Mouse (Mus musculus): Measurements from ENCODE around the gene Nfe2l1. TPM values are rescaled to one million over a fixed set of nuclear protein-coding genes. Genes with fewer than 3 reads are reported as not detected.
"Not testable (repeated sequence)": the region's sequence is repeated elsewhere in the genome, so short reads cannot be mapped to it uniquely, and the experiment has no call there.

The Nfe2l1 gene
- polyA plus RNA-seq, 1 experiment from 2014 or later = 65.7 TPM

DNA sequence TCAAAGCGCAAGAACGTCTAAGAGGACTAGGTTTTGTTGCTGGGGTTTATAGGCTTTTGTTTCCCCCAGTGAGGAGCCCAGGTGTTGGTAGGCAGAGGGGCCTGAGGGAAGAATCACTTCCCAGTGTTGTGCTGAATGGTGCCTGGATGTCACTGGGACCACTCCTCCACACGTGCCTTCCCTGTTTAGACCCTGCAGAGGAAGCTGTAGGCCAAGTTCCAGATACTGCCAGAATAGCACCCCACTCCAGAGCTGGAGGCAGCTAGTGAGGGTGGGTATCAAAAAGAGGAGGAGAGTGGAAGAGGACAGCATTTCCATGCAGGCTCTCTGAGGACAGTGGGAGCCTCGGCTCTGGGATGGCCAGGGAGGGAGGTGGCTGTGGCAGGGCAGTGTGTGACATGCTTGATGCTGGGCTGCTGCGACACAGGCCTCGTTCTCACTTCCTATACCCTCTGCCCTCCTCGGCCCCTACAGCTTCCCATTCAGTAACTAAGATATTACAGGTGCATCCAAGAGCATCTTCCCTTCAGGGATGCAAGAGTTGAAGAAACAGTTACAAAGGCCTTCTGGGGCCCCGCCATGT is 11.5 kb downstream of the Nfe2l1 start:
- Histone ChIP-seq H3K36me3 (ENCODE audit: control insufficient read depth, insufficient read depth, low read length) (peaks cover 41% of the 10 kb centered on the region), H3K27me3 (ENCODE audit: control insufficient read depth, insufficient read depth, low read length) (no peaks in the 10 kb centered on the region), H3K4me2 (ENCODE audit: low read depth, low read length) (no peak overlapping the region), H3K4me1 (ENCODE audit: control insufficient read depth, insufficient read depth, low read length) (peaks cover 10% of the 10 kb centered on the region), H3K9me3 (replicated peaks; ENCODE audit: control insufficient read depth, low read length) (no peaks in the 10 kb centered on the region), H3K9ac (ENCODE audit: low read length) (no peak overlapping the region), H3K27ac (ENCODE audit: low read length) (no peak overlapping the region), H3K4me3 (replicated peaks; ENCODE audit: low read length) (no peak overlapping the region)
- ATAC-seq (ENCODE audit: insufficient read depth, low FRiP score) = no peak
- WGBS = 78% methylated on average over 8 of the region's 8 CpGs

DNA sequence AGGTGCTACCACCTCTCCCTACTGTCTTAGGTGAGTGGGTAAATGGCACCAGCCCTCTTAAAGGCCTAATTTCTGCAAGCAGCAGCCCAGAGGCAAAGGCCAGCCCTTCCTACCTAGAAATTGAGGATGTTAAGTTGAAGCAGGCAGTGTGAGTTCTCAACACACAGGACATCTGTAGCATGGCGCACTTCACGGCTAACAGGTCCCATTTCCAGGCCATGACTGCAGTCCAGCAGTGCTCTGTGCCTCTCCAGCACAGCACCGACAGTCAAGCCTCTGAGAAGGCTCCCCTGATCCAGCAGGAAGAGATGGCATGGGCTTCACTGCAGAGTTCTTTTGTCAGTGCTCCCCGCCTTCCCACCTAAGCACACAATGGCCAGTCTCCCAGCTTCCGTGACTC is 12.8 kb downstream of the Nfe2l1 start:
- H3K4me1 ChIP-seq (ENCODE audit: control insufficient read depth, insufficient read depth, low read length) = no peaks in the 10 kb centered on the region
- 82% methylated on average over 5 of the region's 5 CpGs for WGBS
- peaks cover 41% of the 10 kb centered on the region for H3K36me3 ChIP-seq (ENCODE audit: control insufficient read depth, insufficient read depth, low read length)
- no peaks in the 10 kb centered on the region for H3K27me3 ChIP-seq (ENCODE audit: control insufficient read depth, insufficient read depth, low read length)
- H3K9ac ChIP-seq (ENCODE audit: low read length) = no peak overlapping the region
- H3K27ac ChIP-seq (ENCODE audit: low read length) = no peak overlapping the region
- no peak overlapping the region for H3K4me2 ChIP-seq (ENCODE audit: low read depth, low read length)
- H3K9me3 ChIP-seq (replicated peaks; ENCODE audit: control insufficient read depth, low read length) = no peaks in the 10 kb centered on the region
- H3K4me3 ChIP-seq (replicated peaks; ENCODE audit: low read length) = no peak overlapping the region
- no peak for ATAC-seq (ENCODE audit: insufficient read depth, low FRiP score)

DNA sequence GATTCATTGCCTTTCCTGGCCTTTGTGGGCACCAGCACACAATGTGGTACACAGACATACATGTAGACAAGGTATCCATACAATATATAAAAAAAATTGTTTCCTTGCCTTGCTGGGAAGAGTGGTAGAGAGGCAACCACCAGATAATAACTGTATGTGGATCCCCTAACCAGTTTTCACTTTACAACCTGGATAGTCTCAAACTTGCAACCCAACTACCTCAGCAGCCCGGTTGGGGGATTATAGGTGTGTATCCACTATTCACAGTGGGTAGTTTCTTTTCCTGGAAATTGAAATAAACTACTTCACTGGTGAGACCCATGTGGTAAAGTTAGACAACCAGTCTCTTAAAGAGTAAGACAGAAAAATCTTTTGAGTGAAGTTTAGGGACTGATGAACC is 13.3 kb downstream of the Nfe2l1 start:
- Histone ChIP-seq H3K27ac (ENCODE audit: low read length) (no peak overlapping the region), H3K9ac (ENCODE audit: low read length) (no peak overlapping the region), H3K27me3 (ENCODE audit: control insufficient read depth, insufficient read depth, low read length) (no peaks in the 10 kb centered on the region), H3K36me3 (ENCODE audit: control insufficient read depth, insufficient read depth, low read length) (peaks cover 40% of the 10 kb centered on the region), H3K4me2 (ENCODE audit: low read depth, low read length) (no peak overlapping the region), H3K4me3 (replicated peaks; ENCODE audit: low read length) (no peak overlapping the region), H3K4me1 (ENCODE audit: control insufficient read depth, insufficient read depth, low read length) (no peaks in the 10 kb centered on the region), H3K9me3 (replicated peaks; ENCODE audit: control insufficient read depth, low read length) (no peaks in the 10 kb centered on the region)
- WGBS = 89% methylated on average over 1 of the region's 1 CpGs
- ATAC-seq (ENCODE audit: insufficient read depth, low FRiP score) = no peak

DNA sequence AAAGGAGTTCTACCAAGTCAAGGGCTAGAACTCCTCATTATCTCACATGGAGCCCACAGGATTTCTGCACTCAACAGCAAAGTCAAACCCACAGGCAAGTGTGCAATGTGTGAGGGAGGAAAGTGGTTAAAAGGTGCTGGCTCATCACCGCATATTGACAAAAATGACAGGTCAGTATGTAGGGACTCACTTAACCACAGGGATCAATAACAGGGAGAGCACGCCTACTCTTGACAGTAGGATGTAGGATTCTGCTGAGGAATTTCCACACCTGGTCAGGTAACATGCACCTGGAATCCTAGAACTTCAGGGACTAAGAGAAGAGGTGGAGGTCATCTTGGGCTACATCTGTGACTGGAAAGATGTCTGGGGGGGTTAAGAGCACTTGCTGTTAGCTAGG is 13.9 kb downstream of the Nfe2l1 start:
- Histone ChIP-seq H3K36me3 (ENCODE audit: control insufficient read depth, insufficient read depth, low read length) (peaks cover 34% of the 10 kb centered on the region), H3K9me3 (replicated peaks; ENCODE audit: control insufficient read depth, low read length) (no peaks in the 10 kb centered on the region)
- WGBS = 96% methylated on average over 2 of the region's 2 CpGs

GRCm38 (mm10) chr11:96814443-96814842 is 15.3 kb downstream of the Nfe2l1 start:
- 80% methylated on average over 2 of the region's 2 CpGs for WGBS
- H3K36me3 ChIP-seq (ENCODE audit: control insufficient read depth, insufficient read depth, low read length) = peaks cover 26% of the 10 kb centered on the region

More for the DNA sequence above, 13.9 kb downstream of the Nfe2l1 start:
- H3K4me2 ChIP-seq (ENCODE audit: low read depth, low read length) = no peak overlapping the region
- no peak overlapping the region for H3K4me3 ChIP-seq (replicated peaks; ENCODE audit: low read length)
- no peak overlapping the region for H3K27ac ChIP-seq (ENCODE audit: low read length)
- no peaks in the 10 kb centered on the region for H3K4me1 ChIP-seq (ENCODE audit: control insufficient read depth, insufficient read depth, low read length)
- no peak overlapping the region for H3K9ac ChIP-seq (ENCODE audit: low read length)
- H3K27me3 ChIP-seq (ENCODE audit: control insufficient read depth, insufficient read depth, low read length) = no peaks in the 10 kb centered on the region
- ATAC-seq (ENCODE audit: insufficient read depth, low FRiP score) = no peak

DNA sequence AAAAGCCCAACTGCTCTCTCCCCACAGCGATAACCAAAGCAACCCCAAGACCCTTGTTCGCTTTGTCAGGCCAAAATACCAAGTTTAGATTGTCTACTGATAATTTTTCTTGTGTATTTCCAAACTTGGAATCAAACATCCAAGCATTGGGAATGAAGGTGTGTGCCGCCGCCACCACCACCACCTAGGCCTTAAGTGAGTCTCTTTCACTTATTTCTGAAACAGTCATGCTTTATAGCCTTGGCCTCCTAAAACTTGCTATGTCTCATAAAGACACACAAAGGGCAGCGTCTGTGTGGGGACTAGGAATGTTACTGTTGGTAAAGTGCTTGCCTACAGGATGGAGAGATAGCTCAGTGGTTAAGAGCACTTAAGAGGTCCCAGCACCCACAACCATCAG is 15.8 kb downstream of the Nfe2l1 start:
- Histone ChIP-seq H3K27me3 (ENCODE audit: control insufficient read depth, insufficient read depth, low read length) (no peaks in the 10 kb centered on the region), H3K4me3 (replicated peaks; ENCODE audit: low read length) (no peak overlapping the region), H3K4me2 (ENCODE audit: low read depth, low read length) (no peak overlapping the region), H3K4me1 (ENCODE audit: control insufficient read depth, insufficient read depth, low read length) (no peaks in the 10 kb centered on the region), H3K9ac (ENCODE audit: low read length) (no peak overlapping the region), H3K9me3 (replicated peaks; ENCODE audit: control insufficient read depth, low read length) (no peaks in the 10 kb centered on the region), H3K36me3 (ENCODE audit: control insufficient read depth, insufficient read depth, low read length) (peaks cover 26% of the 10 kb centered on the region), H3K27ac (ENCODE audit: low read length) (no peak overlapping the region)
- WGBS = 87% methylated on average over 5 of the region's 5 CpGs
- ATAC-seq (ENCODE audit: insufficient read depth, low FRiP score) = no peak

More at GRCm38 (mm10) chr11:96814443-96814842, 15.3 kb downstream of the Nfe2l1 start:
- no peaks in the 10 kb centered on the region for H3K4me1 ChIP-seq (ENCODE audit: control insufficient read depth, insufficient read depth, low read length)
- no peaks in the 10 kb centered on the region for H3K9me3 ChIP-seq (replicated peaks; ENCODE audit: control insufficient read depth, low read length)
- H3K9ac ChIP-seq (ENCODE audit: low read length) = no peak overlapping the region
- no peak for ATAC-seq (ENCODE audit: insufficient read depth, low FRiP score)
- no peak overlapping the region for H3K27ac ChIP-seq (ENCODE audit: low read length)
- no peak overlapping the region for H3K4me2 ChIP-seq (ENCODE audit: low read depth, low read length)
- no peak overlapping the region for H3K4me3 ChIP-seq (replicated peaks; ENCODE audit: low read length)
- H3K27me3 ChIP-seq (ENCODE audit: control insufficient read depth, insufficient read depth, low read length) = no peaks in the 10 kb centered on the region

- no peak for ATAC-seq (ENCODE audit: insufficient read depth, low FRiP score)
- H3K4me3 ChIP-seq (replicated peaks; ENCODE audit: low read length) = no peak overlapping the region
- no peak overlapping the region for H3K9ac ChIP-seq (ENCODE audit: low read length)
- H3K4me1 ChIP-seq (ENCODE audit: control insufficient read depth, insufficient read depth, low read length) = no peaks in the 10 kb centered on the region
- no peaks in the 10 kb centered on the region for H3K27me3 ChIP-seq (ENCODE audit: control insufficient read depth, insufficient read depth, low read length)
- WGBS = 88% methylated on average over 4 of the region's 4 CpGs
- no peaks in the 10 kb centered on the region for H3K9me3 ChIP-seq (replicated peaks; ENCODE audit: control insufficient read depth, low read length)
- peaks cover 31% of the 10 kb centered on the region for H3K36me3 ChIP-seq (ENCODE audit: control insufficient read depth, insufficient read depth, low read length)
- H3K4me2 ChIP-seq (ENCODE audit: low read depth, low read length) = no peak overlapping the region
- H3K27ac ChIP-seq (ENCODE audit: low read length) = no peak overlapping the region
Measured at GRCm38 (mm10) chr11:96813455-96813854, 16.3 kb downstream of the Nfe2l1 start.

- ATAC-seq (ENCODE audit: insufficient read depth, low FRiP score) = not testable (repeated sequence)
- WGBS = 81% methylated on average over 1 of the region's 1 CpGs
- peaks cover 28% of the 10 kb centered on the region for H3K36me3 ChIP-seq (ENCODE audit: control insufficient read depth, insufficient read depth, low read length)
Measured at GRCm38 (mm10) chr11:96811188-96811587, 18.6 kb downstream of the Nfe2l1 start.

DNA sequence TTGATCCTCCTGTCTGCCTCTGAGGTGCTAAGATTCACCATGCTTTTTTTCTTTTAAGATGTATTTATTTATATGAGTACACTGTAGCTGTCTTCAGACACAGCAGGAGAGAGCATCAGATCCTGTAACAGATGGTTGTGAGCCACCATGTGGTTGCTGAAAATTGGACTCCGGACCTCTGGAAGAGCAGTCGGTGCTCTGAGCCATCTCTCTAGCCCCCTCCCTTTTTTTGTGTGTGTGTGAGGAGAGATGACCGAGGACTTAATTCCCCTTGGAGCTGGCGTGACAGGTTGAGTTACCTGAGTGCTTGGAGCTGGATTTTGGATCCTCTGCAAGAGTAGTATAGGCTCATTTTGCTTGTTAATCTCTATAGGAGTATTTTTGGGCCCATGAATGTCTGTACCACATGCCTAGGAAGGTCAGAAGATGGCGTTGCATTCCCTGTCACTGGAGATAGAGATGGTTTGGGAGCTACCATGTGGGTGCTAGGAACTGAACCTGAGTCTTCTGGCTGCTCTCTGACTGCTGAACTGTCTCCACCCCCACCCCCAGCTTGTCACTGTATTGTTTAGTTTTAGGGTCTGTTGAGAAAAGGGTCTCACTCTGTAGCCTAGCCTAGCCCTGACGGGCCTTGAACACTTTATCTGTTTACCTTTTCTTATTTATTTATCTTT is 20.1 kb downstream of the Nfe2l1 start:
- peaks cover 24% of the 10 kb centered on the region for H3K36me3 ChIP-seq (ENCODE audit: control insufficient read depth, insufficient read depth, low read length)

More at GRCm38 (mm10) chr11:96811188-96811587, 18.6 kb downstream of the Nfe2l1 start:
- H3K4me2 ChIP-seq (ENCODE audit: low read depth, low read length); H3K4me3 ChIP-seq (replicated peaks; ENCODE audit: low read length); H3K9ac ChIP-seq (ENCODE audit: low read length); H3K9me3 ChIP-seq (replicated peaks; ENCODE audit: control insufficient read depth, low read length); H3K4me1 ChIP-seq (ENCODE audit: control insufficient read depth, insufficient read depth, low read length); H3K27ac ChIP-seq (ENCODE audit: low read length); H3K27me3 ChIP-seq (ENCODE audit: control insufficient read depth, insufficient read depth, low read length): not testable (repeated sequence)

More for the DNA sequence above, 20.1 kb downstream of the Nfe2l1 start:
- no peaks in the 10 kb centered on the region for H3K4me1 ChIP-seq (ENCODE audit: control insufficient read depth, insufficient read depth, low read length)
- H3K4me2 ChIP-seq (ENCODE audit: low read depth, low read length) = no peak overlapping the region
- H3K27ac ChIP-seq (ENCODE audit: low read length) = no peak overlapping the region
- WGBS = 88% methylated on average over 6 of the region's 6 CpGs
- no peak overlapping the region for H3K9ac ChIP-seq (ENCODE audit: low read length)
- H3K9me3 ChIP-seq (replicated peaks; ENCODE audit: control insufficient read depth, low read length) = no peaks in the 10 kb centered on the region
- ATAC-seq (ENCODE audit: insufficient read depth, low FRiP score) = no peak
- no peak overlapping the region for H3K4me3 ChIP-seq (replicated peaks; ENCODE audit: low read length)
- H3K27me3 ChIP-seq (ENCODE audit: control insufficient read depth, insufficient read depth, low read length) = no peaks in the 10 kb centered on the region

Measured in stomach, embryonic 16.5 days (tissue).